Mouse (Mus musculus) neural tube, embryonic 14.5 days (tissue): ENCODE results near the gene Ak8. TPM values are rescaled to one million over a fixed set of nuclear protein-coding genes. Genes with fewer than 3 reads are reported as not detected.

Source experiments
- ATAC-seq: fragments of 200-750 bp; cut with Nextera tagmentation; 2 replicates; pipeline ENCODE4 v1.8.0; 2017; ENCODE audit warnings: low read depth, mild to moderate bottlenecking, moderate TSS enrichment, moderate library complexity
- H3K27ac ChIP-seq: fragments of 300-500 bp; sonication (generic); 2 replicates; pipeline ENCODE4 v1.5.1; 2014; ENCODE audit warnings: low read depth, mild to moderate bottlenecking, control low read depth, low read length, moderate library complexity, mixed read lengths
- H3K27me3 ChIP-seq: fragments of 300-500 bp; sonication (generic); 2 replicates; pipeline ENCODE4 v1.6.1; 2014; ENCODE audit warnings: low read length; ENCODE audit not compliant: control insufficient read depth, insufficient read depth
- H3K36me3 ChIP-seq: fragments of 300-500 bp; sonication (generic); 2 replicates; pipeline ENCODE4 v1.6.1; 2014; ENCODE audit warnings: low read length, mixed read lengths; ENCODE audit not compliant: control insufficient read depth, insufficient read depth
- H3K4me1 ChIP-seq: fragments of 300-500 bp; sonication (generic); 2 replicates; pipeline ENCODE4 v1.6.1; 2014; ENCODE audit warnings: low read length; ENCODE audit not compliant: control insufficient read depth, insufficient read depth
- H3K4me2 ChIP-seq: fragments of 300-500 bp; sonication (generic); 2 replicates; pipeline ENCODE4 v1.6.1; 2014; ENCODE audit warnings: mild to moderate bottlenecking, low read depth, low read length, control low read depth
- H3K4me3 ChIP-seq: fragments of 300-500 bp; sonication (generic); 2 replicates; pipeline ENCODE4 v1.5.1; 2014; ENCODE audit warnings: low read depth, low read length, control low read depth, mixed read lengths
- H3K9ac ChIP-seq: fragments of 300-500 bp; sonication (generic); replicated peaks from 2 replicates; pipeline ENCODE4 v1.6.1; 2014; ENCODE audit warnings: low read depth, mild to moderate bottlenecking, control low read depth, low read length, mixed read lengths
- H3K9me3 ChIP-seq: fragments of 300-500 bp; sonication (generic); 2 replicates; pipeline ENCODE4 v1.6.1; 2016; ENCODE audit warnings: low read length; ENCODE audit not compliant: control insufficient read depth
- WGBS: fragments of 180-500 bp; shearing (Covaris S2); extraction: QIAGEN DNeasy Blood & Tissue Kit; methylation state at CpG from one replicate; pipeline ENCODE4 v1.1.7; 2014; 5-methylcytosine and 5-hydroxymethylcytosine counted together
- microRNA-seq: library from miRNA; unstranded; fragments of <30 nt; microRNA quantifications from one replicate; pipeline ENCODE4, GENCODE M21; 2016
- polyA plus RNA-seq: library from polyadenylated mRNA; unstranded; fragments of >200 nt; fragmentation: Nextera tagmentation; extraction: Ambion mirVana; gene quantifications from 2 replicates; pipeline ENCODE4 v1.2.1, GENCODE M21; 2014

Ak8 gene
- polyA plus RNA-seq, 1 experiment from 2014 or later, result 1.5 TPM

- H3K36me3 ChIP-seq, result peaks cover 39% of the 10 kb centered on the region
- H3K9me3 ChIP-seq, result no peaks in the 10 kb centered on the region
- no peak for ATAC-seq
- no peak overlapping the region for H3K4me3 ChIP-seq
- no peak overlapping the region for H3K27ac ChIP-seq
- H3K9ac ChIP-seq, result no peak overlapping the region
- H3K4me1 ChIP-seq, result no peaks in the 10 kb centered on the region
- H3K27me3 ChIP-seq, result no peaks in the 10 kb centered on the region
- WGBS, result 92% methylated on average over 4 of the region's 4 CpGs
- no peak overlapping the region for H3K4me2 ChIP-seq
Observed at GRCm38 (mm10) chr2:28859303-28859702, 159.3 kb downstream of the Ak8 start.

GRCm38 (mm10) chr2:28860678-28861423, 160.9 kb downstream of the Ak8 start:
- Histone ChIP-seq H3K36me3 (peaks cover 42% of the 10 kb centered on the region), H3K4me2 (no peak overlapping the region), H3K27me3 (no peaks in the 10 kb centered on the region), H3K27ac (no peak overlapping the region), H3K9me3 (no peaks in the 10 kb centered on the region), H3K4me3 (no peak overlapping the region), H3K4me1 (no peaks in the 10 kb centered on the region), H3K9ac (no peak overlapping the region)
- 87% methylated on average over 8 of the region's 8 CpGs for WGBS
- ATAC-seq, result no peak

Small RNA genes lying within 50 kb of the gene (microRNA-seq; reads per million reads assigned to microRNA genes)
- not detected for gene Mir3088

Other genes with a start within 250 kb of the Ak8 start
- 4.7 and 7.5 TPM in 2 replicates for gene 1700007K13Rik, start 233.8 kb upstream of the Ak8 start, polyA plus RNA-seq
- gene Mrps2, start 232.1 kb upstream of the Ak8 start, polyA plus RNA-seq, result 57.2 and 57.7 TPM in 2 replicates
- 0.23 and 1.6 TPM in 2 replicates for gene Gbgt1, start 203.3 kb upstream of the Ak8 start, polyA plus RNA-seq
- 3.5 TPM in 1 of 2 replicates, not detected in the other for gene Gm10134, start 194.1 kb upstream of the Ak8 start, polyA plus RNA-seq
- gene Ralgds, start 187.0 kb upstream of the Ak8 start, polyA plus RNA-seq, result 76.5 and 88.2 TPM in 2 replicates
- gene Cel, start 136.8 kb upstream of the Ak8 start, polyA plus RNA-seq, result not detected in 2 replicates
- 28.0 and 30.7 TPM in 2 replicates for gene Gtf3c5, start 116.4 kb upstream of the Ak8 start, polyA plus RNA-seq
- 0.15 TPM in 1 of 2 replicates, not detected in the other for gene Gfi1b, start 78.2 kb upstream of the Ak8 start, polyA plus RNA-seq
- gene Tsc1, start 58.9 kb upstream of the Ak8 start, polyA plus RNA-seq, result 32.2 and 36.0 TPM in 2 replicates
- gene Spaca9, start 437 bp upstream of the Ak8 start, polyA plus RNA-seq, result 1.6 TPM in 2 replicates
- gene Gtf3c4, start 140.2 kb downstream of the Ak8 start, polyA plus RNA-seq, result 32.0 and 33.7 TPM in 2 replicates
- 11.2 and 11.5 TPM in 2 replicates for gene Ddx31, start 140.2 kb downstream of the Ak8 start, polyA plus RNA-seq
- gene Barhl1, start 216.5 kb downstream of the Ak8 start, polyA plus RNA-seq, result 4.5 and 4.7 TPM in 2 replicates